Mouse (Mus musculus): ENCODE measurements around the gene Prdx2. TPM values are rescaled to one million over a fixed set of nuclear protein-coding genes. Genes with fewer than 3 reads are reported as not detected.

Prdx2 gene
- polyA plus RNA-seq (2015; fragmentation: Nextera tagmentation; extraction: Ambion mirVana) = 337 and 356 TPM in 2 replicates

- Histone ChIP-seq H3K9me3 (ENCODE audit: low read length) (no peaks in the 10 kb centered on the region), H3K36me3 (ENCODE audit: insufficient read depth, low read length) (peaks cover 3% of the 10 kb centered on the region; the same call in 1 of the 2 replicates), H3K27ac (ENCODE audit: low read length) (peak within 1 kb of the TSS; percentile 87), H3K4me2 (replicated peaks; ENCODE audit: low read depth, low read length) (peak within 1 kb of the TSS; percentile 87), H3K27me3 (replicated peaks; ENCODE audit: insufficient read depth, low read length) (no peaks in the 10 kb centered on the region), H3K4me1 (ENCODE audit: insufficient read depth, low read depth, low read length) (peaks cover 24% of the 10 kb centered on the region; the same call in 1 of the 2 replicates), H3K9ac (replicated peaks; ENCODE audit: low read depth) (peak within 1 kb of the TSS; percentile 54), H3K4me3 (ENCODE audit: low read depth, low read length) (peak within 1 kb of the TSS; percentile 51)
- DNase-seq (ENCODE audit: low spot score) (peak; percentile 84), ATAC-seq (peak; percentile 70)
- WGBS = under 1% methylated on average over 49 of the region's 56 CpGs
- TF ChIP-seq CTCF (IDR thresholded peaks at IDR 0.05) (no peak), EP300 (IDR thresholded peaks at IDR 0.05) (no peak)
These were observed at the start of gene Prdx2, which contains the start of the genes Gm49661 and Rnaseh2a for GRCm38 (mm10) chr8:84969241-84970134. TSS of gene Prdx2 (plus strand) at chr8:84969587. TSS of gene Gm49661 (minus strand) at chr8:84969433. TSS of gene Rnaseh2a (minus strand) at chr8:84969767.

DNA sequence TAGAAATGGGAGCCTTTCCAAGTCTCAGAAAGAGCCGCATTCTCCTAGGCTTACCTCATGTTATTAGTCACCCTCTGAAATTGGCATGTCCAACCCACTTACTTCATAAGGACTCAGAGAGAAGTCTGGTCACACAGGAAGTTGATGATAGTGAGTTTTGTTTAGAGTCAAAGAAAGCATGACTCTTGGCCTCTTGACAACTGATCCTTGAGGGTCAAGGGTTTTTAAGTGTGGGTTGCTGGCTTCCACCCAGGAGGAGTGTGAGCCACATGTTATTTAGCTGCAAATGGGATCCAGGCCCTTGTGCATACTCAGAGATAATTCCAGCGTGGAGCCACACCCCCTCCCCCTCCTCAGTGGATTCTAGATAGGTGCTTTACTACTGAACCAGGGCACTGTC is 47.8 kb upstream of the Prdx2 start:
- no peaks in the 10 kb centered on the region for H3K36me3 ChIP-seq (ENCODE audit: insufficient read depth, low read length)
- H3K4me2 ChIP-seq (replicated peaks; ENCODE audit: low read depth, low read length) = no peak overlapping the region
- 0 out of 2 replicates have a peak, but pooled peaks cover 5% of the 10 kb centered on the region for H3K27me3 ChIP-seq (replicated peaks; ENCODE audit: insufficient read depth, low read length)
- 21% methylated on average over 2 of the region's 2 CpGs for WGBS
- no peak overlapping the region for H3K27ac ChIP-seq (ENCODE audit: low read length)
- peak; percentile 91 for TF ChIP-seq EP300 (IDR thresholded peaks at IDR 0.05)
- no peak for TF ChIP-seq CTCF (IDR thresholded peaks at IDR 0.05)
- no peak overlapping the region for H3K9ac ChIP-seq (replicated peaks; ENCODE audit: low read depth)
- no peaks in the 10 kb centered on the region for H3K9me3 ChIP-seq (ENCODE audit: low read length)
- H3K4me1 ChIP-seq (ENCODE audit: insufficient read depth, low read depth, low read length) = no peaks in the 10 kb centered on the region
- H3K4me3 ChIP-seq (ENCODE audit: low read depth, low read length) = no peak overlapping the region
- DNase-seq (ENCODE audit: low spot score) = peak; percentile 93
- peak; percentile 96 for ATAC-seq

- Histone ChIP-seq H3K9ac (replicated peaks; ENCODE audit: low read depth) (no peak overlapping the region), H3K4me2 (replicated peaks; ENCODE audit: low read depth, low read length) (no peak overlapping the region), H3K4me3 (ENCODE audit: low read depth, low read length) (no peak overlapping the region), H3K4me1 (ENCODE audit: insufficient read depth, low read depth, low read length) (no peaks in the 10 kb centered on the region), H3K36me3 (ENCODE audit: insufficient read depth, low read length) (no peaks in the 10 kb centered on the region), H3K9me3 (ENCODE audit: low read length) (no peaks in the 10 kb centered on the region), H3K27ac (ENCODE audit: low read length) (no peak overlapping the region), H3K27me3 (replicated peaks; ENCODE audit: insufficient read depth, low read length) (peaks cover 24% of the 10 kb centered on the region)
- TF ChIP-seq CTCF (IDR thresholded peaks at IDR 0.05) = no peak
- TF ChIP-seq EP300 (IDR thresholded peaks at IDR 0.05) = no peak
- ATAC-seq = no peak
- DNase-seq (ENCODE audit: low spot score) = no peak
- whole genome bisulfite sequencing = 44% methylated on average over 7 of the region's 7 CpGs
These were observed 43.8 kb upstream of the Prdx2 start for GRCm38 (mm10) chr8:84925557-84925956.

GRCm38 (mm10) chr8:84927513-84927912 is 41.9 kb upstream of the Prdx2 start:
- no peak for TF ChIP-seq CTCF (IDR thresholded peaks at IDR 0.05)
- TF ChIP-seq EP300 (IDR thresholded peaks at IDR 0.05) = no peak
- Histone ChIP-seq H3K4me1 (ENCODE audit: insufficient read depth, low read depth, low read length) (no peaks in the 10 kb centered on the region), H3K27me3 (replicated peaks; ENCODE audit: insufficient read depth, low read length) (peaks cover 24% of the 10 kb centered on the region), H3K4me3 (ENCODE audit: low read depth, low read length) (no peak overlapping the region), H3K27ac (ENCODE audit: low read length) (no peak overlapping the region), H3K9ac (replicated peaks; ENCODE audit: low read depth) (no peak overlapping the region), H3K9me3 (ENCODE audit: low read length) (no peaks in the 10 kb centered on the region), H3K36me3 (ENCODE audit: insufficient read depth, low read length) (no peaks in the 10 kb centered on the region), H3K4me2 (replicated peaks; ENCODE audit: low read depth, low read length) (no peak overlapping the region)
- WGBS = 65% methylated on average over 1 of the region's 1 CpGs
- ATAC-seq (no peak), DNase-seq (ENCODE audit: low spot score) (no peak)

DNA sequence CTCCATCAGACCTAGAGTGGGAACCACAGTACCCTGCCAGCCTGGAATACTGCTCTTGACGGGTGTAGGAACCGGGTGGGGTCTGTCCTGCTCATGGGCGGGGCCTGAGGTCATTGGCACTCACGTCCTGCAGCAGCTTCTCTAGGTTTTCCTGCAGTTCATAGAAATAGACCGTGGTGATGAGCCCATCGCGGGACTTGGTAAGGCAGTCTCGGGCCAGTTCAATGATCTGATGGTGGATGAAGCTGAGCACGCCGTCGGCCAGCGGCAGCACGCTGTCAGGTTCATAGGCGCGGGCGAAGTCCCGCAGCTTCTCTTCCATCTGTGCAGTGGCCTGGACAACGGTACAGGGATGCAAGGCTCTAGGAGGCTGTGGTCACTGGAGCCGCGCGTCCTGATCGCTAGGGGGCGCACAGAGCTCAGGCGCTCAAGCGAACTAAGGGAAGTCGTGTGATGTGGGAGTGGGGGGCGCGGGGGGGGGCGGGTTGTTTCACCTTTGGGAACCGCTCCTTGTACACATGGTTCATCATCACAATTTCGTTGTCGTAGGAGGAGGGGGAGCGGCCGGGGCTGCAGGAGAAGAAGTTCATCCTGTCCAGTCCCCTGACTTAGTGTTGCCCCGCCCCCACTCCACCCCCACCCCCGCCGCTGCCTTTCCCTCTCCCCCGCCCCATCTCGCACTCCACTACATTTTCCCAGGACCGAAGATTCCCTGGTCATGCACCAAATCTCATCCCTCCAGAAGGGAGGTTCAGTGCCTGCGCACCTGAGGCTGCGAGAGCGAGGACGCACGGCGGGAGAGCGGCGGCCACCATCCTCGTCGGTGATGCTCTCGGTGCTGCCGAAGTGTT is 40.7 kb upstream of the Prdx2 start:
- Histone ChIP-seq H3K27me3 (replicated peaks; ENCODE audit: insufficient read depth, low read length) (peaks cover 24% of the 10 kb centered on the region), H3K4me1 (ENCODE audit: insufficient read depth, low read depth, low read length) (no peaks in the 10 kb centered on the region), H3K27ac (ENCODE audit: low read length) (no peak overlapping the region), H3K9me3 (ENCODE audit: low read length) (no peaks in the 10 kb centered on the region), H3K4me2 (replicated peaks; ENCODE audit: low read depth, low read length) (peak overlapping the region; percentile 44), H3K4me3 (ENCODE audit: low read depth, low read length) (peak overlapping the region; percentile 12; the same call in 1 of the 2 replicates), H3K36me3 (ENCODE audit: insufficient read depth, low read length) (no peaks in the 10 kb centered on the region), H3K9ac (replicated peaks; ENCODE audit: low read depth) (no peak overlapping the region)
- 5% methylated on average over 50 of the region's 52 CpGs for WGBS
- ATAC-seq = peak; percentile 64
- peak; percentile 70 for DNase-seq (ENCODE audit: low spot score)
- TF ChIP-seq EP300 (IDR thresholded peaks at IDR 0.05) (no peak), CTCF (IDR thresholded peaks at IDR 0.05) (peak; percentile 81)

- Histone ChIP-seq H3K27me3 (replicated peaks; ENCODE audit: insufficient read depth, low read length) (peaks cover 35% of the 10 kb centered on the region), H3K4me3 (ENCODE audit: low read depth, low read length) (no peak overlapping the region), H3K27ac (ENCODE audit: low read length) (no peak overlapping the region), H3K9me3 (ENCODE audit: low read length) (no peaks in the 10 kb centered on the region), H3K9ac (replicated peaks; ENCODE audit: low read depth) (no peak overlapping the region), H3K4me1 (ENCODE audit: insufficient read depth, low read depth, low read length) (no peaks in the 10 kb centered on the region), H3K4me2 (replicated peaks; ENCODE audit: low read depth, low read length) (no peak overlapping the region), H3K36me3 (ENCODE audit: insufficient read depth, low read length) (no peaks in the 10 kb centered on the region)
- DNase-seq (ENCODE audit: low spot score) = no peak
- WGBS = 87% methylated on average over 13 of the region's 13 CpGs
- TF ChIP-seq CTCF (IDR thresholded peaks at IDR 0.05) (no peak), EP300 (IDR thresholded peaks at IDR 0.05) (no peak)
- ATAC-seq = no peak
These were observed 38.8 kb upstream of the Prdx2 start for GRCm38 (mm10) chr8:84930582-84930981.
